Mouse (Mus musculus) heart, postnatal 4 days (tissue): ENCODE results near the gene Hpn. TPM values are rescaled to one million over a fixed set of nuclear protein-coding genes. Genes with fewer than 3 reads are reported as not detected.

ENCODE experiments used
- DNase-seq: peaks from one replicate; pipeline ENCODE4 v3.0.0; 2021
- total RNA-seq, 2 experiments: library from RNA; stranded (reverse); gene quantifications; 2 replicates each; pipeline ENCODE4 v1.2.3; 2021

The Hpn gene
- total RNA-seq, 2 experiments from 2014 or later, result 2.2 to 2.6 TPM

DNA sequence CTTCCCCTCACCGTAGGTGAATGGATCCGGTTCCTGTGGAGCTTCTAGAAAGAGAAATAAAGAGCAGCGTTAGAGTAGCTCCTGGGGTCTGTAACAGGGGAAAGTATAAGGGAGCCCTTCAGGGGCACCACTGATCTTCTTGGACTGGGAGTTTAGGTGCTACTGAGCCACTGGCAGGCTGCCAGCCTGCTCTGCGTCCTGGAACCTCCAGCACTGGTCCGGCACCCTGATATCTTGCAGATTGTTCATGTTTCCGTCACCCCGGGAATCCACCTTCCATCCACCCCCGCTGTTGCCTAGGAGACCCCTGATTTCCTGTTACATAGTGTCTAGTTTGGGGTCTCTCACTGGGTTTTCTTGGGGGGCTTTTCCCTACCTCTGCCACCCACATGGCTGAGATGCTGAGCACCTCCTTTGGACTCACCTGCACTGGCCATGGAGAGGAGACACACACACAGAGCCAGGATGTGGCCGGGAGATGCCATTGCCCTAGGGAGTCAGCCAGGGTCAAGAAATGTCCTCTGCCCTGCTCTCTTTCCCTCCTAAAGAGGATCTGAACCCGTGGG lies 61.1 kb downstream of the Hpn start:
- DNase-seq, result peak; percentile 53

GRCm38 (mm10) chr7:31052636-31053434 lies 62.3 kb downstream of the Hpn start:
- peak; percentile 64 for DNase-seq

DNA sequence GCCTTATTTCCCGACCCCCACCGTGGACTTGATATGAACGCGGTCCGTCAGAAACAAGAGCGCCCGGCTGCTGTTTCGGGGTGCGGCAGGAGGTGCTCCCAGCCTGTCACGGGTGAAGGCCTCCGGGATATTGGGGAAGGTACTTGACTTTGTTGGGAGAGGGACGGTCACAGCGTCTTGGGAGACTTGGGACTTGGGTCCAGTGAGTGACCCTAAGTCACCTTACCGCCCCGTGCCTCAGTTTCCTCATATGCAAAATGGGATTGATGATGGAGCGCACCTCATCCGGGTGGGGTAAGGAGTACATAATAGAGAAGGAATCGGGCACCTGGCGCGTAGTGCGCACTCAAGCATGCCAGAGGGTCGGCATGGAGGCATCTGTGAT lies 62.8 kb downstream of the Hpn start:
- no peak for DNase-seq

GRCm38 (mm10) chr7:31051321-31052021 lies 63.6 kb downstream of the Hpn start, which contains the start of gene Fxyd7:
TSS of gene Fxyd7 (minus strand) at chr7:31051467.
- DNase-seq, result peak; percentile 27

DNA sequence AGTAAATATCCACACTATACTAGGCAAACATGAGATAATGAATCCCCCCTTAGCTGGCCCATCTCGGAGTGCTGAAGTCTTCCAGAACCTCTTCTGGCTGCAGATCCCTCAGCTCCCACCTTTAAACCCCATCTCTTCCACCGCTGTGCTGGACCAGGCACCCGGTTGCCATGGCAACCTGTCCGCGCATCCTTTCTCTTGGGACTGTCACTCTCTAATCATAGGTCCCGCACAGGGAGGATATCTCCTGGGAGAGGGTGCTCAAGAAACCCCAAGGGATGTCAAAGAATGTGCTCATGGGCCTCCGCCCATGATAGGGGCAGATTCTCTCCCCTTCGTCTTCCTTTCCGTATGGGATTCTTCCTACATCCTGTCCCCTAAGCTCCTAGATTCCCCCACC lies 64.2 kb downstream of the Hpn start:
- peak; percentile 25 for DNase-seq

DNA sequence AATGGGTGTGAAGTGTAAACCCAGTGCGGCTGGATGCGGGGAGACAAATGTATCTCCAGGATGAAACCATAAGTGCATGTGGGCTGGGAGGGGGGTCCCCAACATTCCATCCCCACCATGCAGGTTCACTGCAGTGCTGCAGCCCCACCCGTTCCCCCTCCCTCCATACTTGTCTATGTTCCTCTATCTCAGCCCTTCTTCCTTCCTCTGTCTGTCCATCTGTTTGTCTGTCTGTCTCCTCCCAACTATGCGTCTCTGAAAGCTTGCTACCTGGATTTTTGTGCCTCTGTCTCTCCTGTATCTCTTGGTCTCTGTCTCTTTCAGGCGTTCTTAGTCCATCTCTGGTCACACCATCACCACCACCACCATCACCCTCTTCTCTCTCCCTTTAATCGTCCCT lies 64.6 kb downstream of the Hpn start:
- no peak for DNase-seq

DNA sequence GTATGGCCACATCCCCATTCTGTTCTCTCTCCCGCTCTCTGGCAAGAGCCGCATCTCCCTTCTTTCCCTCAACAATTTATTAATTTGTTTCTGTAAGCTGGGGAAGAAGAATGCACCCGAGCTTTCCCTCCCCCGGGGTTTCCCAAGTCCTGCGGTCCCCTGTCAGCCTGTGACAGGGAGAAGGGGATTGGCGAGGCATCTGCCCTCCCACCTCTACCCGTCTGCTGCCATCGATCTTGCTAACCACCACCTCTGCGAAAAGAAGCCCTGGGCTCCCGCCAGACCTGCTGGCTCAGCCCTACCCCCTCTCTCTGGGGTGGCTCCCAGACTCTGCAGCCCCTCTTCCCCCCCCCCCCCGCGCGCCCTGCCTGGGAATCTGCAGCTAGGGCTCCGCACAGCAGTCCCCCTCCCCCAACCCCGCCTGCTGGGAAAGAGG lies 65.2 kb downstream of the Hpn start:
- DNase-seq, result no peak

DNA sequence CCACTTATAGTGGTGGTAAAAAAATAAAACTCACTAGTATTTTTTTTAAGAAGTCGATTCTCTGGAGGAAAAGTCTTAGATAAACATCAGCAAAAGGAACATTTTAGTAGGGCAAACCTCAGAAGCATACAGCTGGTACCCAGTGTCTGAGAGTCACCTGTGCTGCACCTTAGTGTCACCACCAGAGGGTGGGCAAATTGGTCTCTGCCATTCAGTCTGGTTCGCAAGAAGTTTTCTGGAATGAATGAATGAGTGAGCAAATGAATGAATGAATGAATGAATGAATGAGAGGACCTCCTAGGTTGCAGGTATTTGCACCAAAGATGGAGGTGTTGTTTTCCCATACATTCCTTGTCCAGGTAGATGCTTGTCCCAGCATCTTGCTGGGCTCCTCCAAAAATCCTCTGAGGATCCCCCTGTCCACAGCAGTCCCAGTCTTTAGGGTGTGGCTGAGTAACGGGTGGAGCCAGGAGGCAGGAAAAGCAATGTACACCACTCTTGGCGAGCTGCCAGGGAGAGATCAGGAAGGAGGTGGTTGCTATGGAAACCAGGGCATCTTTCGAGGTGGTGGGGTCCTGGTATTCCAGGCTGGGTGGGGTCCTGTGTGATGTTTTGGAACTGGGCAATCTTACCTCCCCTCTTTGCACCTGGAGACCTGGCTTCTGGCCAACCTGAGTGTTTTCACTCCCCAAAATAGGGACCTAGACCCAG lies 65.8 kb downstream of the Hpn start:
- peak; percentile 49 for DNase-seq

Other genes with a start within 250 kb of the Hpn start
- gene Cd22, start 234.9 kb downstream of the Hpn start, total RNA-seq, result 1 to 10 TPM in 1 of 2 experiments, under 1 TPM in 1; 0.09 to 1.2 TPM
- 1 to 10 TPM in 1 of 2 experiments, under 1 TPM in 1; 0.31 to 1.3 TPM for gene Mag, start 200.4 kb downstream of the Hpn start, total RNA-seq
- gene Hamp2, start 190.6 kb downstream of the Hpn start, total RNA-seq, result 1 to 10 TPM in 1 of 2 experiments, under 1 TPM in 1; 0.76 to 1.2 TPM
- gene Hamp, start 171.3 kb downstream of the Hpn start, total RNA-seq, result 1 to 10 TPM; 1.6 to 1.9 TPM
- 100 to 1,000 TPM; 100 to 103 TPM for gene Usf2, start 158.5 kb downstream of the Hpn start, total RNA-seq
- 1 to 10 TPM; 5.5 to 5.6 TPM for gene Lsr, start 141.8 kb downstream of the Hpn start, total RNA-seq
- gene Fam187b, start 141.5 kb downstream of the Hpn start, total RNA-seq, result under 1 TPM; 0.36 TPM
- 10 to 100 TPM; 28.9 to 31.7 TPM for gene Fxyd5, start 72.8 kb downstream of the Hpn start, total RNA-seq
- gene Fxyd7, start 63.8 kb downstream of the Hpn start, total RNA-seq, result 1 to 10 TPM in 1 of 2 experiments, under 1 TPM in 1; 0.98 to 2.4 TPM
- 100 to 1,000 TPM; 646 to 728 TPM for gene Fxyd1, start 58.1 kb downstream of the Hpn start, total RNA-seq
- 1 to 10 TPM in 1 of 2 experiments, under 1 TPM in 1; 0.95 to 1.4 TPM for gene Lgi4, start 55.9 kb downstream of the Hpn start, total RNA-seq
- gene Fxyd3, start 38.6 kb downstream of the Hpn start, total RNA-seq, result 1 to 10 TPM; 2.0 to 3.5 TPM
- gene Scn1b, start 11.7 kb upstream of the Hpn start, total RNA-seq, result 10 to 100 TPM in 1 of 2 experiments, 1 to 10 TPM in 1; 8.2 to 10.4 TPM
- gene Gramd1a, start 40.6 kb upstream of the Hpn start, total RNA-seq, result 10 to 100 TPM; 32.9 to 36.0 TPM
- not detected for gene Scgb2b2, start 175.2 kb upstream of the Hpn start, total RNA-seq
- not detected for gene Scgb1b2, start 176.5 kb upstream of the Hpn start, total RNA-seq
- not detected for gene Scgb2b3, start 246.8 kb upstream of the Hpn start, total RNA-seq